Mouse (Mus musculus) cerebellum, adult 18-20 months (tissue): ENCODE results near the gene Socs7.
"Not testable (repeated sequence)": the region's sequence is repeated elsewhere in the genome, so short reads cannot be mapped to it uniquely, and the experiment has no call there.

Source experiments
- DNase-seq, 2 experiments: peaks; one replicate each; pipeline ENCODE4 v3.0.0; 2021

Socs7 gene

DNA sequence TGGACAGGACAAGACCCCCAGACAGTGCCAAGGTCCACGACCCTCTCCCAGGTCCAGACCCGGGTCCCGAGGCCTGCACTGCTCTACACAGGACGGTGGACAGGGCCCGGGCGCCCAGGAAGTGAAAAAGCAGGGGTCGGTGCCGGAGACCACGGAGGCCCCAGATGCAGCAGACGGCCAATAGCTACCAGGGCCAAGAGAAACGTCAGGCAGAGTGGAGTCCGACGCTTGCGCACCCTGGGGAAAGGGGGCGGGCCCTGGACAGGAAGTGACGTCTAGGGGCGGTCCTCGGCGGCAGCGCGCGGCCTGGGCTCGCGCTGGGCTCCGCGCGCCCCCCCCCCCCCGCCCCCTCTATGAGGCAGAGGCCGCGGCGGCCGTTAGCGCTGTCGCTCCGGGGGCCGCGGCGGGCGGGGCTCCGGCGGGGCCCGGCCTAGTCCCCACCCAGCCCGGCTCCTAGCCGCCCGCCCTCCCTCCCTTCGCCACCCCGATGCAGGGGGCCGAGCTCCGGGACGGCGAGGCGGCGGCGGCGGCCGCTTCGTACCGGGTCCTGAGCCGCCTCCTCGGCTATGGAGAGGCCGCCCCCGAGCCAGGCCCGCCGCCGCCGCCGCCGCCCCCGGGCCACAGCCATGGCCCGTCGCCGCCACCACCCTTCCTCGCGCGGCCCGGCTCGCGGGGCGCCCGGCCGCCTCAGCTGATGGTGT, at the start of gene Socs7:
Gene Socs7 (plus strand): TSS at position 604 of the 701 bp plus-strand sequence.
- peak; percentile 95 to 96 for DNase-seq

DNA sequence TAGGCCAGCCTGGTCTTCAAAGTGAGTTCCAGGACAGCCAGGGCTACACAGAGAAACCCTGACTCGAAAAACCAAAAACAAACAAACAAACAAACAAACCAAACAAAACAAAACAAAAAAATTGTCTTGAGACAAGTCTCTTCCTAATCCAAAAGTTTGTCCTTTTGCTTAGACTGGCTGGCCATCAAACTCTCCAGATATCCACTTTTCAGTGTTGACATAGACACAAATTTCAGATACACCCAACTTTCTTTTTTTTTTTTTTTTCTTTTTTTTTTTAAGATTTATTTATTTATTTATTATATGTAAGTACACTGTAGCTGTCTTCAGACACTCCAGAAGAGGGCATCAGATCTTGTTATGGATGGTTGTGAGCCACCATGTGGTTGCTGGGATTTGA, 49.5 kb upstream of the Socs7 start:
- not testable (repeated sequence) for DNase-seq

DNA sequence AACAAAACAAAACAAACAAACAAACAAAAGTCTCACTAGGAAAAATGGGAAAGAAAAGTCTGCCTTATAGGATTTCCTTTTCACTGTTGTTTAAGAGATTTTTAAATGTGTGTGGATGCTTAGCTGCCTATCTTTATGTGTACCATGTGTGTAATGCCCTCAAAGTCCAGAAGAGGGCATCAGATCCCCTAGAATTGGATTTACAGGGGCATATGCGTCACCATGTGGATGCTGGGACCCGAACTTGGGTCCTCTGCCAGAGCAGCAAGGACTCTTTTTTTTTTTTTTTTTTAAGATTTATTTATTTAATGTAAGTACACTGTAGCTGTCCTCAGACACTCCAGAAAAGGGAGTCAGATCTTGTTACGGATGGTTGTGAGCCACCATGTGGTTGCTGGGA, 48.2 kb upstream of the Socs7 start:
- DNase-seq = no peak

DNA sequence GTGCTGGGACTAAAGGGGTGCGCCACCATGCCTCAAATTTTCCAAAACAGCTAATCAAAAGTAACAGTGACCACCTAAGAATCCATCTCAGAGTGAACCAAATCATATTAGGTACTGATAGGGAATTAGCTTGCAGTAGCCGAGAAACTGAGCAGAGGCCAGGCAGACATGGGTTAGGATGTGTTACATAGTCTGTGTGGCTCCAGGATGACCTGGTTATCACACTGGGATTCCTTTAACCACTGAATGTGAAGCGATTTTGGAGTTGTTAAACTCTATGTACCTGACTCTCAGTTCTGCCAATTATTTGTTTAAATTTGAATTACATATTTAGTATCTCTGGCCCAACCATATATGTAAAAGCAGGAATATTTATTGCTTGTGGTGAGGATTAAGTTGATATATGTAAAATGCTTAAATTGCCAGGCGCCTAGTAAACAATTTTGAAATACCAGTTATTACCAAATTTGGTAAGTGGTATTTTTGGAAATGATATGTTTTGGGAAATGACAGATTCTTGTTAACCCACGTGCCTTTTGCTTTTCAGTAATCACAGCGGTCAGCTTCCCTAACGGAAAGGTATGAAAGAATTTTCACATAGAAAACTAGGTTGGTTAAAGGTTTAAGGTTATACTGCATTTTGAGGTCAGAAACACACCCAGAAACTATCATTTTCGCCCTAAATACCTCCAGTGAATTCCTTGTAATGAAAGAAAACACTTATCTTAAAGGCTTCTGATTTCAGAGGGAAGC, 47.4 kb upstream of the Socs7 start:
- no peak for DNase-seq

DNA sequence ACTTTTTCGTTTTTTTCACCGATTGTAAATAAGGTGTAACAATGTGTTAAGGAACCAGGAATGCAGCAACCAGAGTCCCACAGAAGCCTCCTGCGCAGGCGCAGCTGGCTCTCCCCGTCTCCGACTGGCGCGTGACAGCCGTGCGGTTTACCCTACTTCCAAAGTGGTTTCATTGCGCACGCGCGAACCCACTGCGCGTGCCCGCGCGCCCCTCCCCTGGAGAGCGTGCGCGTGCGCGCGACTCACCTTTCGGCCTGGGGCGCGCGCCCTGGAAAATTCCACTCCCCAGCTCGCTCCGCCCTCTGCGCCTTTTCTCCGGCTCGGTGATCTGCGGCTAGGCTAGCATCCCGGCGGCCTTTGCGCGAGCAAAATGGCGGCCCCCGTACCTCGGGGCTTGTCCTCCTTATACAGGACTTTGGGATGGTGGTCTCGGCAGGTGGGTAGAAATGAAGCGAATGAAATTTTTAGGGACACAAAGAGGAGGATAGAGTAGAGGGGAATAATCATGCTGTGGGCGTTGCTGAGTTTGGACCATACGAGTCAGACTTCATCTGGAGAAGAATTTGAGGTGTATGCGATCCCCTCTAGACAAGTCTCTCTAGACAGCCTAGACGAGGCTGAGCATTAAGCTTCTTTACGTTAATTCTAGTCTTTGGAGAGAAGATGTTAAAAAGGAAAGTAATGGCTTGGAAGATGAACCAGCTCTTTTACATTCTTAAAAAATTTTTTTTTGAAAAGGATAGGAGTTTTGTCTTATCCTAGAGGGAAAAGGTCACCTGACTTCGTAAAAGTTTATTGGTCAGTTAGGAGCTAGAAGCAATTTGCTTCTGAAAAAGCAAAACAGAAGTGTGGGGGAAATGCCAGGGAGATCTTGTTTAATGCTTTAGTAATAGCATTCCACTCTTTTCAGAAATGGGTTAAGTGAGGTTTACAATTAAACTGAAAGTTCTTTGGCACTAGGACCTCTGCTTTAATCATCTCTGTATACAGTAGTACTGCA, 46.5 kb upstream of the Socs7 start, which contains the start of gene Mrpl45:
Gene Mrpl45 (plus strand): TSS at position 213 of the 1,000 bp plus-strand sequence.
- DNase-seq = peak; percentile 98 to 100

DNA sequence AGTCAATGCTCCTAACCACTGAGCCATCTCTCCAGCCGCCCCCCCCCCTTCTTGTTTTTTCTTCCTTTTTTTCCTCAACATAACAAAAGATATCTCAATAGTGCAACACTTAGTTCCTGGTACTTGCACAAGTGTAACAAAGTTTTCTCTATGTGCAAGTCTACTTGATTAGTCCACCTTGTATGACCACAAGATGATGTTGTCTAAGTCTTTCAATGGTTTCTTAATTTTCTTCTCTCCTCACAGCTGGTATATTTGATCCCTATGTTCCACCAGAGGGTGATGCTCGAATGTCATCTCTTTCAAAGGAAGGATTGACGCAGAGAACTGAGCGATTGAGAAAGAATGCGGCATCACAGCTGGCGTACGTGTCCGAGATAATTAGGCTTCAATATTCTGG, 41.2 kb upstream of the Socs7 start:
- DNase-seq = no peak

- DNase-seq = not testable (repeated sequence)
Observed at GRCm38 (mm10) chr11:97321894-97322600, 40.3 kb upstream of the Socs7 start.

GRCm38 (mm10) chr11:97325224-97325623, 37.1 kb upstream of the Socs7 start:
- no peak for DNase-seq

- DNase-seq = peak; percentile 68 to 74
Observed at GRCm38 (mm10) chr11:97328148-97328547, 34.2 kb upstream of the Socs7 start.

DNA sequence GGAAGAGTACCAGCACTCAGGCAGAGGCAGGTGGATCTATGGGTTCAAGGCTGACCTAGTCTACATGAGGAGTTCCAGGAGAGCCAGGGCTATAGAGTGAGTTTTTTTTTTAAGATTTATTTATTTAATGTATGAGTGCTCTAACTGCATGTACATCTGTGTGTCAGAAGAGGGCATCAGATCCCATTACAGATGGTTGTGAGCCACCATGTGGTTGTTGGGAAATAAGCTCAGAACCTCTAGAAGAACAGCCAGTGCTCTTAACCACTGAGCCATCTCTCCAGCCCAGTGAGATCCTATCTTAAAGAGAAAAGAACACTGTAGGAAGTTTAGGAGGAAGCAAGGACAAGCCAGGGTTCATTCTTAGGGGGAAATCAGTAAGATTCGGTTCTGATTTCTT, 32.0 kb upstream of the Socs7 start:
- DNase-seq = no peak

DNA sequence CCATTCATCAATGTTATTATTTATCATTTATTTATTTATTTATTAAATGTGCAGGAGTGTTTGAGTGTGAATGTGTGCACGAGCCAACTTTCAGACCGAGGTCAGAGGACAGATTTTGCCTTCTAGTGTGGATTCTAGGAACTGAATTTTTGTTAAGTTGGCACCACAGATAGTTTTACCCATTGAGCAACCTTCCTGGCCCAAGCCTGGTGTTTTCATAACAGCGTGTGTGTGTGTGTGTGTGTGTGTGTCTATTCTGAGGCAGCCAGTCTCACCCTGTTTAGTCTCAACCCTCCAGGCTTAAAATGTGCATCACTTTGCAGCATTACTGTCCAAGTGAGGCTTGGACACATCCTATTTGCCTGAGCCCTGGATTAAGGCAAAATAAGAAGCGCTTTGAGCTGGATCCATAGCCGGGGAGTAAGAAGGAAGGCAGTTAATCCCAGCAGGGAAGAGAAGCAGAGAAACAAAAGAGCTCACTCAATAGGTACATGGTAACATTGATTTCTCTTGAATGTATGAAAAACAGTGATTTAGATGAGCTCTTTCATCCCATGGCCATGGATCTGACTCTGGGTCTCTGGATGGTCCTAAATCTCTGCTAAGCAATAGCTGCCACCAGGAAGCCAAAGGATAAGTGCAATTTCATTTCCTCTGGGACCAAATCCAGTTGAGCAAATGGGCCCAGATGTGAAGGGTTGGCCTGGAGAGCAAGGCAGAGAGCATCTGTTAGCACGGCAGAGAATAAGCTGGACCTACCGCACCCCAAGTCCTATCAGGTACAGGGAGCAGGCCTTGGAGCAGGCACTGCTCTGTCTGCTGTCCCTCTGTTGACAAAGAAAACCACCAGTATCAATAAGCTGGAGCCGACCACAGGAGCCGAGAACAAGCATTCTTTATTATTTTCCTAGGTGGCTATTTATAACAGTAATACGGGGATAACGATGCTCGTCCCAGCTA, 30.8 kb upstream of the Socs7 start:
- peak in 1 of 2 experiments; percentile 1 for DNase-seq

- no peak for DNase-seq
Observed at GRCm38 (mm10) chr11:97333044-97333443, 29.3 kb upstream of the Socs7 start.

DNA sequence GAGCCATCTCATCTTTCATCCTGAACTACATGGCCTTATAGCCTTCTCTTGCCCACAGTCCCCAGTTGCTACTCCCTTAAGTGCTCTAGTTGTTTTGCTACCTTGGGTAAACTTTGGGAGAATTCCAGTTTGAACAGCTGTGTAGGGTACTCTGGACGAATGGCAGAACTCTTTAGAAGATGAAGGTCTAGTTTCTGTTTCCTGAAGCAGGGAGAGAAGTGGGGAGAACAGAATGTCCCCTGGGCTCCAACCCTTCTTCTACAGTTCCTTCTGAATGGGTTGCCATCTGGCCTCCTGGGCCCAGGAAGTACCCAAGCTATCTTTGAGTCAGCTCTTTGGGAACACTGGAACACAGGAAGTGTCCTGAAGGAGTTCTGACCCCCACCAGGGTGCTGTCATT, 28.5 kb upstream of the Socs7 start:
- DNase-seq = no peak

DNA sequence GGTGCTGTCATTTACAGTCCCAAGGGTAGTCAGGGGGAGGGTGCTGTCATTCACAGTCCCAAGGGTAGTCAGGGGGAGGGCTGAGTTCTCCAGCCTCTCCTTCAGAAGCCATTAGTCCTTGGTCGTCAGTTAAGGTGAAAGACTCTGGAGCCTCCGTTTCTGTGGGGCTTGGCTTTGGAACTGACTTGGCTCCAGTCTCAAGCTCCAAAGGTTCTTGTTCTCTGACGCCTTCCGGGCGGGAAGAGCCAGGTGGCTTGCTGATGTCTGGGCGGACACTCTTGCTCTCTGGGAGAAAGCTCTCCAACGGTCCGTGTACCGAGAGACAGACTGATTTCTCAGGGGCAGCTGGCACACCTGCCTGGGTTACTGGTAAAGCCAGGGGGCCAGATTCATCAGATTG, 28.0 kb upstream of the Socs7 start:
- DNase-seq = no peak

DNA sequence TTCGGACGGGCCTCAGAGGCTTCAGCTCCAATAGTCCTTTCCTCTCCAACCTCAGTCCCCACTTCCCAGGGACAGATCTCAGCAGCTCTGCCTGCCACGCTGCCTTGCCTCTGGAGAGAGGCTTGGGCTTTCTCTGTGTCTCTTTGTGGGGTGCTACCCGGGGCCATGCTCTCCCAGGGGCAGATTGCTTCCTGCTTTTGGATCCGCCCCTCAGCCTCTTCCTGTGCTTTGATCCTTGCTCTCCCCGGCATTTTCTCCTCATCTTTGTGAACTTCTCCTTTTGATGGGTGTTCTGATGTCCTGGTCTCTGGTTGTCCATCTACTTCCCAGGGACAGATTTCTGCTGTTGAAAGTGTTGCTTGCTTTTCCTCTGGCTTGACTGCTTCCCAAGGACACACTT, 26.1 kb upstream of the Socs7 start:
- no peak for DNase-seq

DNA sequence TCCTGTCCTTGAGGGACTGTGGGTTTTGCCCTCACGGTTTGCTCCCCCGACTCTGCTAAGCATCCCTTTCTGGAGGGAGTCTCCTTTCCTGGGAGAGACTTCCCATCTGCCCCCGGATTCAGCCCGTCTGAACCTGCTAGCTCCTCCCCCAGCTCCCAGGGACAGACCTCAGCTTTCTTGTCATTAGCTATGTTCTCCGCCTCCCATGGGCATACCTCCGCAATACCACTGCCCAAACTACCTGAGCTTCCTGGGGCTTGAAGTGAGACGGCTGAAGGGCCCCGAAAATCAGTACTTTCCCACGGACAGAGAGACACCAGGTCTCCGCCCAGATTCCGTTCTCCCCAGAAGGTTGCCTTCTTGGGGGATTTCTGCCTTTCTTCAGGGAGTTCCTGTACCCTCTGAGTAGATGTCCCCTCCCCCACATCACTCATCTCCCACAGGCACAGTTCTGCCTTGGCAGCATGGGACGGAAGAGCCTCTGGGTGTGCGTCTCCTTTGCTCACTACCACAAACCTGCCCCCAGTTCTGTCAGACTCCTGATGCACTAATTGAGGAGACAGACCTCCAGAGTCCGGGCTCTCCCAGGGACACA, 25.5 kb upstream of the Socs7 start:
- DNase-seq = no peak

- DNase-seq = no peak
Observed at GRCm38 (mm10) chr11:97337363-97337762, 25.0 kb upstream of the Socs7 start.

DNA sequence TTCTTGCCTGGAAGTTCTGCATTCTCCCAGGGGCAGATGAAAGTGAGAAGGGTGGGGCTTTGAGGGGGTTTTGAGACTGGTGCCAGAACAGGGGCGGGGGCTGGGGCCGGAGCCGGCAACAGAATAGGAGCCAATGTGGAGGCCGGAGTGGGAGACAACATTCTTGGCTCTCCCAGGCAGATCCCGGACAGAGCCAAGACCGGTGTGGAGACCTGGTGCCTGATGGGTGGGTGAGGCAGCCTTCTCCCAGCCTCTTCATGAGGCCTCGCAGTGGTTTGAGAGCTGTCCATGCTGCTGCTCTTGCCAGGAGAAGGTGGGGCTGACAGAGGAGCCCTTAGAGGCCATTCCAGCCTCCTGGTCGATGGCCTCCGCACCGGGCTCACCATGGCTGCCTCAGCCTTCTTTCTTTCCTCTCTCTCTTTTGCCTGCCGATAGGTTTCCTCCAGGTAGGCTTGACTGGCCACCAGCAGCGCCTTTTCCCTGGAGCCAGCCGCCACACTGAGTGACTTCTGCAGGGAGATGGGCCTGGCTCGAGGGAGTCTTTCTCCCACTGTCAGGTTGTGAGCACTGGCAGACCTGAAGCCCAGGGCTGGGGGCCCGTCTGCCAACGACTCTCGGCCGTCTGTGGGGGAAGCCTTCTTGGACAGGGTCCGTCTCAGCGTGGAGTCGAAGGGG, 23.9 kb upstream of the Socs7 start:
- no peak for DNase-seq

DNA sequence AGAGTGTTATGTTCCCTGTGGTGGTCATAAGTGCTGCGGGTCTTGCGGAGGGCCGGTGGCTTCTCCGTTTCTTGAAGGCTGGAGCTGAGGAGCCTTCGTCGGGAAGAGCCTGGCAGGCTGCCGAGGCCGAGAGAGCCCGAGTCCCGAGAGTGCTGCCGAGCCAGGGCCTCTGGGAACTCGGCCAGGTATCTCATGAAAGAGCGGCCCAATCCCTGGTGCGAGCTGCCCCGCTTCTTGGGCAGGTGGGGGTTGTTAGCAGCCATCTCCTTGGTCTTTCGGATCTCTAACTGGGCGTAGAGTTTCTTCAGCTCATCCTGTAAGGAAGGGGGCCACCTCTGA, 23.4 kb upstream of the Socs7 start:
- peak; percentile 75 to 84 for DNase-seq

- no peak for DNase-seq
Observed at GRCm38 (mm10) chr11:97343175-97343574, 19.2 kb upstream of the Socs7 start.
